Mouse (Mus musculus): ENCODE measurements around the gene Scn9a. TPM values are rescaled to one million over a fixed set of nuclear protein-coding genes. Genes with fewer than 3 reads are reported as not detected.

Gene Scn9a
- polyA plus RNA-seq, 1 experiment from 2014 or later = 0.08 TPM

DNA sequence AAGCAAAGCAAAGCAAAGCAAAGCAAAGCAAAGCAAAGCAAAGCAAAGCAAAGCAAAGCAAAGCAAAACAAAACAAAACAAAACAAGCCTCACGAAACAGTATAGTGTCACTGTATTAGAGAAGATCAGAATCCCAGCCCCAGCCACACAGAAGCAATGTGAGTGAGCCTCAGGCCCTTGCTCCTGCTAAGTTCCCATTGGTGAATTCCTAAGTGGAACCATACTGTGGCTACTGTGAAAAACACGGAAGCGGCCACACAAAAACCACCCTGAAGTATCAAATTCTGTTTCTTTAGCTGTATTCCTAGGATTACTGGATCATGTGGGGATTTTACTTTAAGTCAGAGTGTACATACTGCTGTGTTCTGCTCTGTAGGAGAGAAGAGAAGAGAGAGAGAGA, 198.5 kb downstream of the Scn9a start:
- Histone ChIP-seq H3K4me1 (peaks cover 14% of the 10 kb centered on the region; the same call in 1 of the 2 replicates), H3K9me3 (replicated peaks) (no peaks in the 10 kb centered on the region), H3K27ac (no peak overlapping the region), H3K27me3 (ENCODE audit: low read depth, poor library complexity, severe bottlenecking) (0 out of 2 replicates have a peak, but pooled peaks cover 5% of the 10 kb centered on the region), H3K36me3 (no peaks in the 10 kb centered on the region), H3K4me3 (no peak overlapping the region)
- 58% methylated on average over 3 of the region's 3 CpGs for WGBS
- DNase-seq (ENCODE audit: low spot score) = no peak

Other genes starting within 250 kb of the Scn9a start
- 0.16 and 0.30 TPM in 2 replicates for gene Scn1a, start 194.1 kb downstream of the Scn9a start, polyA plus RNA-seq (2016; fragmentation: Nextera tagmentation; extraction: Ambion mirVana)
- 0.01 TPM in 1 of 2 replicates, not detected in the other for gene Scn7a, start 150.0 kb upstream of the Scn9a start, polyA plus RNA-seq (2016; fragmentation: Nextera tagmentation; extraction: Ambion mirVana)